Mouse (Mus musculus) MEL (cell line): ENCODE measurements around the gene Tmigd1. TPM values are rescaled to one million over a fixed set of nuclear protein-coding genes. Genes with fewer than 3 reads are reported as not detected.
"Not testable (repeated sequence)": the region's sequence is repeated elsewhere in the genome, so short reads cannot be mapped to it uniquely, and the experiment has no call there.

Experiments used
- DNase-seq: peaks from one replicate; pipeline ENCODE4 v3.0.0; 2011; ENCODE audit warnings: low read depth, low spot score
- H3K27ac ChIP-seq: 2 replicates; pipeline ENCODE4 v1.5.1; 2012; ENCODE audit warnings: low read depth, mild to moderate bottlenecking, control low read depth, low read length, moderate library complexity; ENCODE audit not compliant: control insufficient read depth
- H3K27me3 ChIP-seq, 2 experiments: fragments of 150-350 bp in 1 of 2; sonication (generic) in 1 of 2; 2 replicates each; pipeline ENCODE4 v1.6.1; 2012; ENCODE audit warnings: low read length in 2 of 2, mild to moderate bottlenecking in 2 of 2, improper control_type of control experiment in 1 of 2, moderate library complexity in 1 of 2; ENCODE audit not compliant: insufficient read depth in 2 of 2, control insufficient read depth in 1 of 2
- H3K36me3 ChIP-seq, 2 experiments: 2 replicates each; pipeline ENCODE4 v1.6.1; 2012 to 2014; ENCODE audit warnings: low read length in 2 of 2, improper control_type of control experiment in 1 of 2, inconsistent platforms in 1 of 2, mild to moderate bottlenecking in 1 of 2; ENCODE audit not compliant: insufficient read depth in 2 of 2, control insufficient read depth in 1 of 2
- H3K4me1 ChIP-seq, 2 experiments: fragments of 150-350 bp in 1 of 2; sonication (generic) in 1 of 2; 2 replicates each; pipeline ENCODE4 v1.6.1; 2012; ENCODE audit warnings: low read length in 2 of 2, improper control_type of control experiment in 1 of 2, mild to moderate bottlenecking in 1 of 2; ENCODE audit not compliant: insufficient read depth in 2 of 2, control insufficient read depth in 1 of 2
- H3K4me3 ChIP-seq, 2 experiments: fragments of 150-350 bp in 1 of 2; sonication (generic) in 1 of 2; 2 replicates each; pipeline ENCODE4 v1.5.1; 2012; ENCODE audit warnings: low read depth in 2 of 2, low read length in 2 of 2, mild to moderate bottlenecking in 2 of 2, moderate library complexity in 2 of 2, control low read depth in 1 of 2, improper control_type of control experiment in 1 of 2; ENCODE audit not compliant: control insufficient read depth in 1 of 2, insufficient read depth in 1 of 2
- H3K79me2 ChIP-seq: 2 replicates; pipeline ENCODE4 v1.6.1; 2012; ENCODE audit warnings: mild to moderate bottlenecking, low read length, moderate library complexity; ENCODE audit not compliant: control insufficient read depth, poor library complexity, insufficient read depth
- H3K9ac ChIP-seq: 2 replicates; pipeline ENCODE4 v1.6.1; 2012; ENCODE audit warnings: low read depth, mild to moderate bottlenecking, control low read depth, low read length, moderate library complexity; ENCODE audit not compliant: control insufficient read depth, poor library complexity, severe bottlenecking
- H3K9me3 ChIP-seq: fragments of 150-350 bp; sonication (generic); replicated peaks from 2 replicates; pipeline ENCODE4 v1.6.1; 2012; ENCODE audit warnings: mild to moderate bottlenecking, low read length, improper control_type of control experiment, moderate library complexity; ENCODE audit not compliant: insufficient read depth
- BHLHE40 ChIP-seq: IDR thresholded peaks from 2 replicates; pipeline ENCODE4 v1.6.1; 2012; ENCODE audit warnings: low read depth, mild to moderate bottlenecking, inconsistent platforms, low read length, improper control_type of control experiment, borderline replicate concordance
- CHD1 ChIP-seq: IDR thresholded peaks from 2 replicates; pipeline ENCODE4 v1.6.1; 2012; ENCODE audit warnings: low read depth, mild to moderate bottlenecking, inconsistent platforms, low read length, improper control_type of control experiment
- CHD2 ChIP-seq: IDR thresholded peaks from 2 replicates; pipeline ENCODE4 v1.6.1; 2011; ENCODE audit warnings: low read length, improper control_type of control experiment
- E2F4 ChIP-seq: IDR thresholded peaks from 2 replicates; pipeline ENCODE4 v1.6.1; 2011; ENCODE audit warnings: low read depth, low read length, improper control_type of control experiment, borderline replicate concordance
- ELF1 ChIP-seq: IDR thresholded peaks from 2 replicates; pipeline ENCODE4 v1.6.1; 2014; ENCODE audit warnings: low read depth, mild to moderate bottlenecking, inconsistent platforms, low read length, improper control_type of control experiment, moderate library complexity
- EP300 ChIP-seq, 2 experiments: IDR thresholded peaks; 2 replicates each; pipeline ENCODE4 v1.6.1; 2011; ENCODE audit warnings: improper control_type of control experiment in 2 of 2, low read length in 2 of 2, low read depth in 1 of 2, mild to moderate bottlenecking in 1 of 2
- GATA1 ChIP-seq: IDR thresholded peaks from 2 replicates; pipeline ENCODE4 v1.6.1; 2011; ENCODE audit warnings: low read depth, low read length, improper control_type of control experiment
- HCFC1 ChIP-seq: IDR thresholded peaks from 2 replicates; pipeline ENCODE4 v1.6.1; 2012; ENCODE audit warnings: low read depth, mild to moderate bottlenecking, inconsistent platforms, low read length, improper control_type of control experiment, moderate library complexity
- JUND ChIP-seq: IDR thresholded peaks from 2 replicates; pipeline ENCODE4 v1.6.1; 2011; ENCODE audit warnings: low read depth, mild to moderate bottlenecking, improper control_type of control experiment, low read length
- KAT2A ChIP-seq: conservative IDR thresholded peaks from 2 replicates; pipeline ENCODE4 v1.6.1; 2012; ENCODE audit warnings: low read depth, low read length, improper control_type of control experiment, inconsistent platforms
- MAFK ChIP-seq: IDR thresholded peaks from 2 replicates; pipeline ENCODE4 v1.6.1; 2011; ENCODE audit warnings: low read depth, mild to moderate bottlenecking, low read length, improper control_type of control experiment, borderline replicate concordance
- MXI1 ChIP-seq: IDR thresholded peaks from 2 replicates; pipeline ENCODE4 v1.6.1; 2011; ENCODE audit warnings: mild to moderate bottlenecking, low read depth, low read length, improper control_type of control experiment
- MYB ChIP-seq: IDR thresholded peaks from 2 replicates; pipeline ENCODE4 v1.6.1; 2011; ENCODE audit warnings: mild to moderate bottlenecking, low read depth, low read length, improper control_type of control experiment
- MYC ChIP-seq: IDR thresholded peaks from 2 replicates; pipeline ENCODE4 v1.6.1; 2011; ENCODE audit warnings: low read depth, mild to moderate bottlenecking, low read length, improper control_type of control experiment, moderate library complexity
- NELFE ChIP-seq: IDR thresholded peaks from 2 replicates; pipeline ENCODE4 v1.6.1; 2011; ENCODE audit warnings: low read depth, low read length, improper control_type of control experiment
- NRF1 ChIP-seq: IDR thresholded peaks from 2 replicates; pipeline ENCODE4 v1.6.1; 2014; ENCODE audit warnings: low read depth, mild to moderate bottlenecking, inconsistent platforms, low read length, improper control_type of control experiment, moderate library complexity; ENCODE audit not compliant: poor library complexity, insufficient read depth, severe bottlenecking
- POLR2A ChIP-seq, 2 experiments: IDR thresholded peaks; 2 replicates each; pipeline ENCODE4 v1.6.1; 2011 to 2012; ENCODE audit warnings: low read length in 2 of 2, mild to moderate bottlenecking in 2 of 2, control low read depth in 1 of 2, improper control_type of control experiment in 1 of 2, low read depth in 1 of 2, moderate library complexity in 1 of 2; ENCODE audit not compliant: control insufficient read depth in 1 of 2, insufficient read depth in 1 of 2, poor library complexity in 1 of 2
- POLR2AphosphoS2 ChIP-seq: IDR thresholded peaks from 2 replicates; pipeline ENCODE4 v1.6.1; 2011; ENCODE audit warnings: low read length, improper control_type of control experiment
- POLR2AphosphoS5 ChIP-seq: IDR thresholded peaks from 2 replicates; pipeline ENCODE4 v1.6.1; 2012; ENCODE audit warnings: low read depth, borderline replicate concordance, mild to moderate bottlenecking, inconsistent platforms, low read length, moderate library complexity, mixed read lengths
- SMC3 ChIP-seq: IDR thresholded peaks from 2 replicates; pipeline ENCODE4 v1.6.1; 2011; ENCODE audit warnings: low read depth, low read length, improper control_type of control experiment
- TAL1 ChIP-seq: IDR thresholded peaks from 2 replicates; pipeline ENCODE4 v1.6.1; 2012; ENCODE audit warnings: mild to moderate bottlenecking, inconsistent platforms, low read length, moderate library complexity, mixed read lengths
- TBP ChIP-seq: IDR thresholded peaks from 2 replicates; pipeline ENCODE4 v1.8.0; 2011; ENCODE audit warnings: low read depth, low read length, improper control_type of control experiment
- UBTF ChIP-seq: IDR thresholded peaks from 2 replicates; pipeline ENCODE4 v1.6.1; 2012; ENCODE audit warnings: low read depth, mild to moderate bottlenecking, inconsistent platforms, low read length, improper control_type of control experiment, moderate library complexity, borderline replicate concordance; ENCODE audit not compliant: insufficient read depth
- USF2 ChIP-seq, 2 experiments: IDR thresholded peaks; 2 replicates each; pipeline ENCODE4 v1.6.1; 2011 to 2012; ENCODE audit warnings: improper control_type of control experiment in 2 of 2, low read length in 2 of 2, borderline replicate concordance in 1 of 2, inconsistent platforms in 1 of 2, low read depth in 1 of 2, mild to moderate bottlenecking in 1 of 2; ENCODE audit not compliant: insufficient read depth in 1 of 2
- ZKSCAN1 ChIP-seq: IDR thresholded peaks from 2 replicates; pipeline ENCODE4 v1.6.1; 2012; ENCODE audit warnings: low read depth, mild to moderate bottlenecking, inconsistent platforms, low read length, improper control_type of control experiment, moderate library complexity
- ZMIZ1 ChIP-seq: IDR thresholded peaks from 2 replicates; pipeline ENCODE4 v1.6.1; 2012; ENCODE audit warnings: low read depth, mild to moderate bottlenecking, inconsistent platforms, low read length, improper control_type of control experiment, moderate library complexity
- polyA plus RNA-seq, 2 experiments: library from polyadenylated mRNA; stranded (reverse) in 1 of 2; unstranded in 1 of 2; fragments of >175 nt in 1 of 2; fragments of >200 nt in 1 of 2; gene quantifications; 2 replicates each; pipeline versions ENCODE4 v1.2.1 to v1.2.4; 2012; ENCODE audit warnings: low replicate concordance in 2 of 2, low read depth in 1 of 2; ENCODE audit not compliant: insufficient read length in 2 of 2, insufficient read depth in 1 of 2, missing spikeins in 1 of 2
- total RNA-seq: library from RNA; depleted of rRNA; stranded (reverse); fragments of 300-350 nt; gene quantifications from 2 replicates; pipeline ENCODE4 v1.2.3, GENCODE M21; 2012

Tmigd1 gene
- total and polyA plus RNA-seq, 3 experiments, result not detected

- peaks cover 0 to 5% of the 10 kb centered on the region in 2 experiments; a peak in 2 of 4 replicates for H3K4me1 ChIP-seq
Observed at GRCm38 (mm10) chr11:76920607-76921006, 18.6 kb downstream of the Tmigd1 start.

GRCm38 (mm10) chr11:76924759-76925236 lies 22.8 kb downstream of the Tmigd1 start, which contains the start of gene Blmh:
Gene Blmh, plus strand, starts transcription at chr11:76924809.
- Histone ChIP-seq H3K4me3 (no peak within 1 kb of the TSS), H3K27me3 (peaks cover 12 to 19% of the 10 kb centered on the region in 2 experiments), H3K79me2 (no peaks in the 10 kb centered on the region), H3K9ac (no peak within 1 kb of the TSS), H3K9me3 (no peaks in the 10 kb centered on the region), H3K36me3 (peaks cover 0 to 3% of the 10 kb centered on the region in 2 experiments; a peak in 1 of 4 replicates), H3K4me1 (peaks cover 0 to 5% of the 10 kb centered on the region in 2 experiments; a peak in 2 of 4 replicates), H3K27ac (no peak within 1 kb of the TSS)
- TF ChIP-seq MXI1 (no peak), MYC (no peak), POLR2AphosphoS2 (no peak), CHD2 (no peak), GATA1 (no peak), KAT2A (no peak), POLR2AphosphoS5 (no peak), CHD1 (no peak), JUND (no peak), UBTF (no peak), USF2 (IDR thresholded peaks at IDR 0.05; ENCODE audit: borderline replicate concordance in 1 of 2, insufficient read depth in 1 of 2, low read depth in 1 of 2, low read length in 2 of 2) (no peak), HCFC1 (no peak), NELFE (no peak), MYB (no peak), ELF1 (no peak)
- no peak for DNase-seq

More at GRCm38 (mm10) chr11:76920607-76921006, 18.6 kb downstream of the Tmigd1 start:
- DNase-seq, result no peak
- Histone ChIP-seq H3K4me3 (no peak overlapping the region), H3K27ac (no peak overlapping the region), H3K36me3 (peaks cover 0 to 3% of the 10 kb centered on the region in 2 experiments; a peak in 1 of 4 replicates), H3K27me3 (peaks cover 17 to 25% of the 10 kb centered on the region in 2 experiments), H3K9me3 (no peaks in the 10 kb centered on the region), H3K79me2 (no peaks in the 10 kb centered on the region), H3K9ac (no peak overlapping the region)
- TF ChIP-seq TAL1, result no peak
- TF ChIP-seq EP300 (IDR thresholded peaks at IDR 0.05; ENCODE audit: low read depth in 1 of 2, low read length in 2 of 2), result no peak
- TF ChIP-seq POLR2A (IDR thresholded peaks at IDR 0.05; ENCODE audit: control insufficient read depth in 1 of 2, insufficient read depth in 1 of 2, low read depth in 1 of 2, low read length in 2 of 2, poor library complexity in 1 of 2), result no peak
- TF ChIP-seq ZMIZ1, result no peak
- no peak for TF ChIP-seq ZKSCAN1
- TF ChIP-seq MYC, result no peak
- no peak for TF ChIP-seq POLR2AphosphoS2
- TF ChIP-seq NELFE, result no peak
- TF ChIP-seq MXI1, result no peak
- TF ChIP-seq E2F4, result no peak
- TF ChIP-seq SMC3, result no peak
- TF ChIP-seq TBP, result no peak
- no peak for TF ChIP-seq ELF1
- no peak for TF ChIP-seq NRF1
- TF ChIP-seq BHLHE40, result no peak
- TF ChIP-seq MAFK, result no peak
- TF ChIP-seq UBTF, result no peak
- no peak for TF ChIP-seq CHD1

GRCm38 (mm10) chr11:76928586-76928985 lies 26.6 kb downstream of the Tmigd1 start:
- not testable (repeated sequence) for H3K9me3 ChIP-seq, H3K4me3 ChIP-seq, H3K4me1 ChIP-seq, H3K9ac ChIP-seq, H3K36me3 ChIP-seq, H3K27ac ChIP-seq, H3K79me2 ChIP-seq, DNase-seq
- peaks cover 7 to 12% of the 10 kb centered on the region in 2 experiments for H3K27me3 ChIP-seq
